Mouse (Mus musculus) adrenal gland, postnatal 4 days (tissue): ENCODE data around the gene Mup22. TPM values are rescaled to one million over a fixed set of nuclear protein-coding genes. Genes with fewer than 3 reads are reported as not detected.
"Not testable (repeated sequence)": the region's sequence is repeated elsewhere in the genome, so short reads cannot be mapped to it uniquely, and the experiment has no call there.

Source experiments
- DNase-seq, 2 experiments: peaks; one replicate each; pipeline ENCODE4 v3.0.0; 2021 to 2022; ENCODE audit warnings: low spot score in 2 of 2, mixed read lengths in 2 of 2
- long read RNA-seq, 2 experiments: library from polyadenylated mRNA; stranded (forward); transcript quantifications; one replicate each; pipeline ENCODE4 v2.0.0; 2021
- total RNA-seq, 2 experiments: library from RNA; stranded (reverse); gene quantifications; 2 replicates each; pipeline ENCODE4 v1.2.3; 2021

Mup22 gene
- not detected for total RNA-seq
- long read RNA-seq, experiment 1: 0 reads
- long read RNA-seq, experiment 2: 0 reads

DNA sequence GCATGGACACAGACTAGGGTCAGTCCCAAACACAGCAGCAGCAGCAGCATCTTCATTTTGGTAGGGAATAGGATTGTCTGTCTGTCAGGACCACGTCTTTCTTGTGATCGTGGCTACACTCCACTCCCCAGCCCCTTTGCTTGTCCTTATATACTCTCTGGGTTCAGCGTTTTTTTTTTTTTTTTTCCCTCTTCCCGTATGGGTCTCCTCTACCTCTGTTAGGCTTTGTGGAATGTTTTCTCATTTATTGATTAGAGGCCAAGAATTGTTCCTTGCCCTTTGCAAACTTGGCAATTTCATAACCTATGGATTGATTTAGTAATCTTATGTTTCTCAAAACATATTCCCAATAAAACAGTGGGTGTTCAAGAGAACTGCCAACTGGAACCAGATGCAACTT is at the start of gene Mup22:
TSS of gene Mup22 (minus strand) at position 101 of the 400 bp plus-strand sequence.
- DNase-seq: not testable (repeated sequence)

DNA sequence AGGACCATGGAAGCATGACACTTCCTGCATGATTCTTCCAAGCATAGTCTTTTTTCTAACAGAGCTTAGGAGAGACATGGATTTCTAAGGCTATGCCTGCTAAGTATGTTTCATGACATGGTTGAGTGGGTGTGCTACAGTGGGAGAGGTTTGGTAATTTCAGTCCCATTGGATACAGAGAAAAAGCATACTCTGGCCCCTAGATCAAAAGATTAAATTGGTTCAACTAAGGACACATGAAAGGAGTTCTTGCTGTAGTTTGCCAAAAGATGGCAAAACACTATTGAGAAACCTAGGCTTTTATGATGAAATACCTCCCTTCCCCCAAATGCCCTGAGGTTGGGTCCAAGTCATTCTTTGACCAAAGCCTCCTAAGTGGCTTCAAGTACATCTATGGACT is 19.6 kb upstream of the Mup22 start:
- DNase-seq: not testable (repeated sequence)

Other genes with a start within 250 kb of the Mup22 start
- gene Mup10, start 239.3 kb downstream of the Mup22 start, total RNA-seq: not detected
- gene Mup11, start 159.1 kb downstream of the Mup22 start, total RNA-seq: not detected
- gene Mup12, start 80.1 kb downstream of the Mup22 start, total RNA-seq: not detected